Mouse (Mus musculus) CH12.LX (cell line): ENCODE results near the gene Csrp1. TPM values are rescaled to one million over a fixed set of nuclear protein-coding genes. Genes with fewer than 3 reads are reported as not detected.

ENCODE experiments used
- DNase-seq: peaks from one replicate; pipeline ENCODE4 v3.0.0-alpha.2; 2013; ENCODE audit errors: extremely low read depth
- H3K27ac ChIP-seq: 2 replicates; pipeline ENCODE4 v1.5.1; 2012; ENCODE audit warnings: low read depth, mild to moderate bottlenecking, control low read depth, moderate library complexity; ENCODE audit not compliant: insufficient read depth
- H3K27me3 ChIP-seq: replicated peaks from 2 replicates; pipeline ENCODE3; 2012; ENCODE audit warnings: inconsistent platforms
- H3K36me3 ChIP-seq, 2 experiments: replicated peaks in 1 of 2; 2 replicates each; pipeline versions ENCODE3 to v1.6.1; 2012; ENCODE audit warnings: inconsistent platforms in 1 of 2, low read length in 1 of 2, mild to moderate bottlenecking in 1 of 2, mixed read lengths in 1 of 2, moderate library complexity in 1 of 2; ENCODE audit not compliant: control insufficient read depth in 1 of 2, insufficient read depth in 1 of 2
- H3K4me1 ChIP-seq, 2 experiments: 2 replicates each; pipeline ENCODE4 v1.6.1; 2012; ENCODE audit warnings: inconsistent platforms in 1 of 2, moderate library complexity in 1 of 2; ENCODE audit not compliant: insufficient read depth in 2 of 2, control insufficient read depth in 1 of 2
- H3K4me2 ChIP-seq: 2 replicates; pipeline ENCODE4 v1.6.1; 2012; ENCODE audit warnings: low read depth, mild to moderate bottlenecking, control low read depth; ENCODE audit not compliant: poor library complexity, insufficient read depth, severe bottlenecking
- H3K4me3 ChIP-seq, 3 experiments: fragments of 150-350 bp in 1 of 3; sonication (generic) in 1 of 3; replicated peaks in 1 of 3; 2 replicates each; pipeline versions ENCODE3 to v1.5.1; 2011 to 2012; ENCODE audit warnings: low read depth in 2 of 3, low read length in 2 of 3, mild to moderate bottlenecking in 2 of 3, moderate library complexity in 2 of 3, control low read depth in 1 of 3, improper control_type of control experiment in 1 of 3, inconsistent platforms in 1 of 3, mixed read lengths in 1 of 3; ENCODE audit not compliant: poor library complexity in 1 of 3
- H3K79me2 ChIP-seq: replicated peaks from 2 replicates; pipeline ENCODE4 v1.6.1; 2012; ENCODE audit warnings: mild to moderate bottlenecking, moderate library complexity; ENCODE audit not compliant: control insufficient read depth, poor library complexity, insufficient read depth, severe bottlenecking; ENCODE audit errors: extremely low read depth
- H3K9ac ChIP-seq: 2 replicates; pipeline ENCODE4 v1.6.1; 2012; ENCODE audit warnings: low read depth, mild to moderate bottlenecking, control low read depth, moderate library complexity; ENCODE audit not compliant: insufficient read depth
- H3K9me3 ChIP-seq: replicated peaks from 2 replicates; pipeline ENCODE3; 2012; ENCODE audit warnings: low read length, inconsistent platforms, mixed read lengths
- BHLHE40 ChIP-seq: IDR thresholded peaks from 2 replicates; pipeline ENCODE4 v1.6.1; 2011; ENCODE audit warnings: mild to moderate bottlenecking, low read depth, low read length, improper control_type of control experiment
- CHD1 ChIP-seq: IDR thresholded peaks from 2 replicates; pipeline ENCODE4 v1.6.1; 2012; ENCODE audit warnings: low read depth, low read length, improper control_type of control experiment, inconsistent platforms
- CHD2 ChIP-seq: IDR thresholded peaks from 2 replicates; pipeline ENCODE4 v1.6.1; 2011; ENCODE audit warnings: low read length, improper control_type of control experiment
- CTCF ChIP-seq, 2 experiments: IDR thresholded peaks in 1 of 2; conservative IDR thresholded peaks in 1 of 2; 2 replicates each; pipeline ENCODE4 v1.5.1; 2011 to 2012; ENCODE audit warnings: low read depth in 2 of 2, low read length in 2 of 2, improper control_type of control experiment in 1 of 2, inconsistent platforms in 1 of 2, mild to moderate bottlenecking in 1 of 2, moderate library complexity in 1 of 2
- E2F4 ChIP-seq: IDR thresholded peaks from 2 replicates; pipeline ENCODE4 v1.6.1; 2011; ENCODE audit warnings: low read depth, low read length, improper control_type of control experiment; ENCODE audit not compliant: insufficient replicate concordance
- ELF1 ChIP-seq: IDR thresholded peaks from 2 replicates; pipeline ENCODE4 v1.6.1; 2014; ENCODE audit warnings: low read depth, mild to moderate bottlenecking, inconsistent platforms, low read length, improper control_type of control experiment
- EP300 ChIP-seq: IDR thresholded peaks from 2 replicates; pipeline ENCODE4 v1.6.1; 2011; ENCODE audit warnings: low read length, improper control_type of control experiment
- ETS1 ChIP-seq: conservative IDR thresholded peaks from 2 replicates; pipeline ENCODE4 v1.6.1; 2012; ENCODE audit warnings: low read depth, mild to moderate bottlenecking, inconsistent platforms, low read length, improper control_type of control experiment, moderate library complexity
- GABPA ChIP-seq: IDR thresholded peaks from 2 replicates; pipeline ENCODE4 v1.6.1; 2012; ENCODE audit warnings: low read depth, low read length, improper control_type of control experiment, inconsistent platforms; ENCODE audit not compliant: insufficient replicate concordance
- HCFC1 ChIP-seq: IDR thresholded peaks from 2 replicates; pipeline ENCODE4 v1.6.1; 2012; ENCODE audit warnings: low read depth, mild to moderate bottlenecking, inconsistent platforms, low read length, improper control_type of control experiment
- IRF4 ChIP-seq: IDR thresholded peaks from 2 replicates; pipeline ENCODE4 v1.6.1; 2014; ENCODE audit warnings: low read depth, mild to moderate bottlenecking, inconsistent platforms, low read length, improper control_type of control experiment
- JUN ChIP-seq: IDR thresholded peaks from 2 replicates; pipeline ENCODE4 v1.6.1; 2011; ENCODE audit warnings: low read depth, mild to moderate bottlenecking, low read length, improper control_type of control experiment, moderate library complexity; ENCODE audit not compliant: insufficient read depth
- JUND ChIP-seq: conservative IDR thresholded peaks from 2 replicates; pipeline ENCODE4 v1.6.1; 2011; ENCODE audit warnings: low read depth, low read length, improper control_type of control experiment
- KAT2A ChIP-seq: IDR thresholded peaks from 2 replicates; pipeline ENCODE4 v1.6.1; 2012; ENCODE audit warnings: low read length, improper control_type of control experiment, inconsistent platforms; ENCODE audit not compliant: insufficient replicate concordance
- MAFK ChIP-seq: IDR thresholded peaks from 2 replicates; pipeline ENCODE4 v1.6.1; 2011; ENCODE audit warnings: low read length, improper control_type of control experiment; ENCODE audit not compliant: insufficient replicate concordance
- MAX ChIP-seq: IDR thresholded peaks from 2 replicates; pipeline ENCODE4 v1.6.1; 2011; ENCODE audit warnings: low read length, improper control_type of control experiment
- MAZ ChIP-seq: IDR thresholded peaks from 2 replicates; pipeline ENCODE4 v1.6.1; 2012; ENCODE audit warnings: low read depth, mild to moderate bottlenecking, inconsistent platforms, low read length, improper control_type of control experiment, moderate library complexity
- MEF2A ChIP-seq: IDR thresholded peaks from 2 replicates; pipeline ENCODE4 v1.6.1; 2014; ENCODE audit warnings: low read depth, mild to moderate bottlenecking, inconsistent platforms, low read length, improper control_type of control experiment, borderline replicate concordance
- MXI1 ChIP-seq: IDR thresholded peaks from 2 replicates; pipeline ENCODE4 v1.6.1; 2011; ENCODE audit warnings: mild to moderate bottlenecking, low read depth, low read length, improper control_type of control experiment
- MYC ChIP-seq: IDR thresholded peaks from 2 replicates; pipeline ENCODE4 v1.6.1; 2011; ENCODE audit warnings: low read depth, mild to moderate bottlenecking, improper control_type of control experiment, low read length
- NELFE ChIP-seq: IDR thresholded peaks from 2 replicates; pipeline ENCODE4 v1.6.1; 2011; ENCODE audit warnings: low read depth, low read length, improper control_type of control experiment
- NRF1 ChIP-seq: IDR thresholded peaks from 2 replicates; pipeline ENCODE4 v1.6.1; 2014; ENCODE audit warnings: low read depth, mild to moderate bottlenecking, inconsistent platforms, low read length, improper control_type of control experiment, moderate library complexity
- PAX5 ChIP-seq: IDR thresholded peaks from 2 replicates; pipeline ENCODE4 v1.6.1; 2012; ENCODE audit warnings: low read length, inconsistent platforms, mixed read lengths
- POLR2A ChIP-seq: IDR thresholded peaks from 2 replicates; pipeline ENCODE4 v1.6.1; 2011; ENCODE audit warnings: low read depth, mild to moderate bottlenecking, improper control_type of control experiment, low read length
- POLR2AphosphoS2 ChIP-seq: IDR thresholded peaks from 2 replicates; pipeline ENCODE4 v1.6.1; 2011; ENCODE audit warnings: low read depth, low read length, improper control_type of control experiment
- RAD21 ChIP-seq: IDR thresholded peaks from 2 replicates; pipeline ENCODE4 v1.6.1; 2011; ENCODE audit warnings: low read depth, mild to moderate bottlenecking, low read length, improper control_type of control experiment, moderate library complexity
- RCOR1 ChIP-seq: conservative IDR thresholded peaks from 2 replicates; pipeline ENCODE4 v1.6.1; 2012; ENCODE audit warnings: low read depth, mild to moderate bottlenecking, inconsistent platforms, low read length, improper control_type of control experiment
- SIN3A ChIP-seq: IDR thresholded peaks from 2 replicates; pipeline ENCODE4 v1.6.1; 2012; ENCODE audit warnings: low read length, improper control_type of control experiment, inconsistent platforms
- SMC3 ChIP-seq: IDR thresholded peaks from 2 replicates; pipeline ENCODE4 v1.6.1; 2011; ENCODE audit warnings: low read depth, low read length, improper control_type of control experiment
- TBP ChIP-seq: conservative IDR thresholded peaks from 2 replicates; pipeline ENCODE4 v1.6.1; 2011; ENCODE audit warnings: low read depth, low read length, improper control_type of control experiment
- TCF12 ChIP-seq: IDR thresholded peaks from 2 replicates; pipeline ENCODE4 v1.6.1; 2014; ENCODE audit warnings: low read depth, mild to moderate bottlenecking, inconsistent platforms, low read length, improper control_type of control experiment
- UBTF ChIP-seq: IDR thresholded peaks from 2 replicates; pipeline ENCODE4 v1.6.1; 2012; ENCODE audit warnings: low read depth, mild to moderate bottlenecking, inconsistent platforms, low read length, improper control_type of control experiment, moderate library complexity
- USF1 ChIP-seq: IDR thresholded peaks from 2 replicates; pipeline ENCODE4 v1.6.1; 2014; ENCODE audit warnings: low read depth, mild to moderate bottlenecking, inconsistent platforms, low read length, improper control_type of control experiment
- USF2 ChIP-seq: conservative IDR thresholded peaks from 2 replicates; pipeline ENCODE4 v1.6.1; 2011; ENCODE audit warnings: low read depth, low read length, improper control_type of control experiment
- ZC3H11A ChIP-seq: IDR thresholded peaks from 2 replicates; pipeline ENCODE4 v1.6.1; 2012; ENCODE audit warnings: low read depth, mild to moderate bottlenecking, inconsistent platforms, low read length, improper control_type of control experiment
- ZKSCAN1 ChIP-seq: IDR thresholded peaks from 2 replicates; pipeline ENCODE4 v1.6.1; 2012; ENCODE audit warnings: low read depth, inconsistent platforms, low read length, improper control_type of control experiment, borderline replicate concordance
- ZMIZ1 ChIP-seq: IDR thresholded peaks from 2 replicates; pipeline ENCODE4 v1.6.1; 2012; ENCODE audit warnings: low read depth, mild to moderate bottlenecking, inconsistent platforms, low read length, improper control_type of control experiment
- ZNF384 ChIP-seq: IDR thresholded peaks from 2 replicates; pipeline ENCODE4 v1.6.1; 2012; ENCODE audit warnings: low read depth, low read length, improper control_type of control experiment, inconsistent platforms
- dilution Hi-C: fragments of 300-500 bp; cut with MboI; formaldehyde crosslinking; loops from 2 replicates; pipeline ENCODE4 v1.14.3; 2020; ENCODE audit warnings: low sequenced_read_pairs; ENCODE audit not compliant: extremely low pct_unique_long_range_greater_than_20kb, extremely low pct_ligation_motif_present
- in situ Hi-C: fragments of 300-500 bp; cut with MboI; formaldehyde crosslinking; loops from 3 replicates; pipeline ENCODE4 v1.14.3; 2019; ENCODE audit warnings: low sequenced_read_pairs, low pct_ligation_motif_present, low pct_unique_long_range_greater_than_20kb, mixed read lengths
- polyA plus RNA-seq: library from polyadenylated mRNA; unstranded; fragments of >175 nt; gene quantifications from 2 replicates; pipeline ENCODE4 v1.2.1, GENCODE M21; 2012; ENCODE audit warnings: low read depth; ENCODE audit not compliant: insufficient read length
- total RNA-seq, 2 experiments: library from RNA; depleted of rRNA; stranded (reverse); fragments of 300-350 nt in 1 of 2; fragments of >200 nt in 1 of 2; gene quantifications; 2 replicates each; pipeline ENCODE4 v1.2.3; 2012 to 2014

The Csrp1 gene
- total and polyA plus RNA-seq, 3 experiments = 45.9 to 54.3 (median 49.4) TPM

GRCm38 (mm10) chr1:135755287-135755686 lies 35.4 kb downstream of the Csrp1 start:
- no peaks in the 10 kb centered on the region for H3K9me3 ChIP-seq
- peaks cover 17 to 55% of the 10 kb centered on the region in 2 experiments for H3K4me1 ChIP-seq
- H3K27ac ChIP-seq = peak overlapping the region; percentile 39; the same call in 1 of the 2 replicates
- no peak overlapping the region; the same call in 1 of the 2 replicates for H3K9ac ChIP-seq
- no peak overlapping the region for H3K4me3 ChIP-seq
- no peak for TF ChIP-seq HCFC1
- no peak for TF ChIP-seq ZC3H11A
- no peak for TF ChIP-seq PAX5
- TF ChIP-seq BHLHE40 = peak; percentile 56
- 0 out of 2 replicates have a peak, but pooled peaks have one; percentile 16 for TF ChIP-seq EP300
- peak; percentile 39 for TF ChIP-seq IRF4
- TF ChIP-seq UBTF = no peak
- TF ChIP-seq ZKSCAN1 = no peak
- 0 out of 2 replicates have a peak, but pooled peaks have one; percentile 11 for TF ChIP-seq MAX
- no peak for TF ChIP-seq CHD1
- no peak for TF ChIP-seq USF1
- TF ChIP-seq NRF1 = no peak
- peak; percentile 37; the same call in 1 of the 2 replicates for TF ChIP-seq ELF1
- no peak for TF ChIP-seq CHD2
- TF ChIP-seq MEF2A = peak; percentile 84
- no peak for TF ChIP-seq MYC
- no peak for TF ChIP-seq CTCF (conservative IDR thresholded peaks at IDR 0.05 in 1 of 2, IDR thresholded peaks at IDR 0.05 in 1 of 2; ENCODE audit: low read depth in 2 of 2, low read length in 2 of 2)
- TF ChIP-seq KAT2A = no peak
- TF ChIP-seq TCF12 = 0 out of 2 replicates have a peak, but pooled peaks have one; percentile 61
- no peak for TF ChIP-seq SMC3
- TF ChIP-seq POLR2A = no peak; the same call in 1 of the 2 replicates
- TF ChIP-seq JUND = no peak
- no peak for TF ChIP-seq JUN
- no peak for TF ChIP-seq ZNF384
- TF ChIP-seq MAFK = peak; percentile 44; the same call in 1 of the 2 replicates
- TF ChIP-seq GABPA = no peak
- no peak for TF ChIP-seq POLR2AphosphoS2
- no peak for TF ChIP-seq E2F4
- no peak for TF ChIP-seq TBP
- TF ChIP-seq RAD21 = no peak
- no peak for TF ChIP-seq RCOR1
- peak; percentile 58; the same call in 1 of the 2 replicates for TF ChIP-seq ZMIZ1
- TF ChIP-seq NELFE = no peak
- peak; percentile 58 for TF ChIP-seq ETS1
- TF ChIP-seq SIN3A = no peak
- peak; percentile 30; the same call in 1 of the 2 replicates for TF ChIP-seq MXI1
- TF ChIP-seq USF2 = no peak
- 0 out of 2 replicates have a peak, but pooled peaks have one; percentile 32 for TF ChIP-seq MAZ
- peaks cover 4% of the 10 kb centered on the region for H3K27me3 ChIP-seq
- peaks cover 11 to 19% of the 10 kb centered on the region in 2 experiments for H3K36me3 ChIP-seq
- peak; percentile 68 for DNase-seq
- in situ Hi-C loops (loop anchor here (5.0 kb wide), 1 partner anchor 33 kb away; the partner anchor contains the start of gene Csrp1), dilution Hi-C loops (no loop called here)
- no peaks in the 10 kb centered on the region for H3K79me2 ChIP-seq
- H3K4me2 ChIP-seq = peak overlapping the region; percentile 39
